Mouse (Mus musculus) kidney, postnatal 10 days (tissue): ENCODE measurements at regions not wholly inside any gene's neighbourhood (a gene's known extent, or its start where the extent isn't known, plus 50 kb on each side); places are given as distances from the start of the nearest gene placed in this dataset.
"Not testable (repeated sequence)": the region's sequence is repeated elsewhere in the genome, so short reads cannot be mapped to it uniquely, and the experiment has no call there.

Source experiments
- DNase-seq: peaks from one replicate; pipeline ENCODE4 v3.0.0; 2021; ENCODE audit warnings: mixed read lengths

DNA sequence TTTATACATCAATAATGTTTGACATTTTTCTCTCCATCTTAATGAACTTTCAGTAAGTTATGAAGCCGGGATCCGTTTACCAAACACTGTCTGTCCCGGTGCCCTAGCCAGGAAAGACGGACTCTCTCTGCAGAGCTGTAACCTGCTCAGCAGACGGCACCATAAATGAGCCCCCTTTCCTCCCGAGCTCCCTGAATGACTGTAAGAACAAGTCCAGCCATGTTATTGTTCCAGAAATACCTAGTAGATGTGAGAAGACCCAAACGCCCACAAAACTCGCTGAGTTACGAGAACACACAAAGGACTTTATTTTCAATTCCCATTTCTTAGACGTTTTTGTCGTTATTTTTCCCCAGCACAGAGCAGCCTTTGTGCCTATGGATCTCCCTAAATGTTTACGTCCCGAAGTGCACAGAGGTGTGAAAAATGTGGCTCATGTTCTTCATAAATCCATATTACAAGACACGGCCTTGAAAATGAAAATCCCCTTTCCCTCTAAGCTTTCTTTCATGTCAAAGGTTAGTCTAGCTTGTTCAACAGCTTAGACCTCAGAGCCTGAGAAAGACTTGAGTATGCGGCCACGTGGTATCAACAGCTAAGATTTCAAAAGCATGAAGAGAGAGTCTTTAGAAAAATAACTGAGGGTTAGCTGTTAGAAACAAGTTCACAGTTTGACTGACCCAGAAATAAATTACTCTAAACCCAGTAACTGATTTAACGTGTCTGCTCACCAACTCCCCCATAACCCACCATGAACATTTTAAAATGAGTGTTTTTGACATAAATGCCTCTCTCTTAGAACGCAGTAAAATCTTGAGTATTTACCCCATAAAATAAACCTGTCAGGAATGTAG is 125.8 kb upstream of the Intu start:
- no peak for DNase-seq

DNA sequence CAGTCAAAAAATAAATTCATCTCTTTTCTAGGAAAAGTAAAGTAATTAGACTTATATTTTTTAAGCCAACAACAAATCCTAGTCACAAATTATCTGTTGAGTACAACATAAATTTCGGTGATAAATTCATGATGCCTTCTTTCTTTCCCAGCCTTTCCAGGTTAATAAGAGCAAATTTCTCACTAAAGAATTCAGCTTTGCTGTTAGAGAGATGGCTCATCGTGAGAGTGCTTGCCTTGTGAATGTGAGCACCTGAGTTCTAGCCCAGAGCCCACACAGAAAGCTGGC is 125.2 kb upstream of the Intu start:
- no peak for DNase-seq

DNA sequence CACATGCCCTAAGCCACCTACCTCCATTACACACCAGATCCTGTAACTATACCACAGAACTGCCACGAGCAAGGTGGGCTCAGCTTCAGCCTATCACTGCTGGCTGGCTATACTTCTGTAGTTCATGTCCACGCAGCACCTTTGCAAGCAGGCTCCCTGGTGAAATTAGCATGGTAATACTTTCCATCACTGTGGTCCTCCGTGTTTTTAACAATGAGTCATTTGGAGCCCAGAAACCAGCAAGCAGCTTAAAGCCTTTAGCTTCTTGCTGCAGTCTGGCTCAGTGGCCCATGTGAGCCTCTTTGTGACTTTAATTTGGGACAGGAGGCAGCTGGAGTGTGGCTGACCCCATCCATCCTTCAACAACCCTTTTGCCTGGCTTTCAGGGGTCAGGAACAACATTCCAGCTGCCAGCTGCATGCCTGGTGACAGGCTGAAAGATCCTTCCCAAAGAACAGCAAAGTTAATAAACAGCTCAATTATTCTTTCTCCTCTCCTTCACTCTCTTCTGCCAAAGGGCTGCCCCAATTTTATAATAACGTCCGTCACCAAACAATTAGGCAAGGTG is 122.1 kb upstream of the Intu start:
- peak; percentile 76 for DNase-seq

- DNase-seq, result no peak
Measured at GRCm38 (mm10) chr3:40410749-40411310, 120.3 kb upstream of the Intu start.

- not testable (repeated sequence) for DNase-seq
Measured at GRCm38 (mm10) chr3:40425183-40425844, 105.8 kb upstream of the Intu start.

DNA sequence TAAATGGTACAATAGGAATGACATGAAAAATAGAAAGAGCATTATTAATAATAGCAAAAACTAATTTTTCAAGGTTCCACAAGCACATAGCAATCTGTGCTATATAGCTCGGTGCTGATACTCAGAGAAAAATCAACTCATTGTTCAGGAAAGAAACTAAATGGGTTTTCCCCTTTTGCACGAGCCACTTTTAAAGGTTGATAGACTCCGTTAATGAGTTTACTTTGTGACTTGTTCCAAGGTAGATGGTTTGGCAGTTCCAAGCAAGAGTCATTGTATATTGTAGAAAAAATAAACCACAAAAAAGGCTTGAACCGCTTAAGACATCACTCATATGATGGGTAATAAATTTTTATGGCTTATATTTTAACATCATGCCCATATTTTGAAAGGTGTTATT is 105.0 kb upstream of the Intu start:
- no peak for DNase-seq

GRCm38 (mm10) chr3:40428021-40428420 is 103.1 kb upstream of the Intu start:
- no peak for DNase-seq

GRCm38 (mm10) chr3:40438251-40438650 is 92.8 kb upstream of the Intu start:
- DNase-seq, result no peak

GRCm38 (mm10) chr3:40441092-40442036 is 89.7 kb upstream of the Intu start:
- DNase-seq, result peak; percentile 19

- peak; percentile 86 for DNase-seq
Measured at GRCm38 (mm10) chr3:40443788-40444595, 87.1 kb upstream of the Intu start.

- DNase-seq, result no peak
Measured at GRCm38 (mm10) chr3:40452958-40453357, 78.1 kb upstream of the Intu start.

GRCm38 (mm10) chr3:40453552-40453951 is 77.5 kb upstream of the Intu start:
- DNase-seq, result no peak

DNA sequence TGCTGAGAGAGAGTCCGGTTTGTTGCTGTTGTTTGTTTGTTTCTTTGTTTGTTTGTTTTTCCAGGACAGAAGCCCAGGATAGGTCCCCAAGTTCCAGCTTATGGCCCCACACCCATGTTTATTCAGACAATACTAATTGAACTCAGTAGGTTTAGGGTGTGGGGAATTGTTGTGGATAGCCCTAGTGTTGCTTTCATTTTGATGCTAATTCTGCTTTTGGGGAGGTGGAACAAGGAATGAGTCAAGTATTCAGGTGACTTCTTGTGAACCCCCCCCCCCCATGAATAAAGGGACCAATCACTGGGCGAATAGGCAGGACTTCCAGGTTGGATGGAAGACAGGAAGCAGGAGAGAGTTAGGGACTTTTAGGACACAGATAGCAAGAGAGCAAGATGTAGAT is 75.0 kb upstream of the Intu start:
- DNase-seq, result no peak

DNA sequence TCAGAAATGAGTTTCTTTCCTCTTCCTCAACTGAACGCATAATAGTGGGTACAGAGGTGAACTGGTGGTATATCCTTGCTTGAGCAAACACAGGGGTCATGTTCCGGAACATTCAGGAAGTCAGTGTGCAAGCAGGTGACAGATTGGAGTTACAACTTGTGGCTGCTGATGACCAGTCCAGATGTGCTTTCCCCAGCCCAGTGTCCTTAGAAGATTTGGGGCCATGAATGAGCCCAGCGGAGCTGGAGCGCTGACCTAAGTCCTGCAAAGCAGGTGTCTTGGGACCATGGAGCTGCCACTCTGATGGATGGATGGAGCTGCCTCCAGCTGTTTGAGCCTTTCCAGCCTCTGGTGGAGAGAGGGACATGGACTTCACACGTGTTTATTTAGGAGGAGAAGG is 72.6 kb upstream of the Intu start:
- no peak for DNase-seq

- peak; percentile 27 for DNase-seq
Measured at GRCm38 (mm10) chr3:40463446-40463845, 67.6 kb upstream of the Intu start.

DNA sequence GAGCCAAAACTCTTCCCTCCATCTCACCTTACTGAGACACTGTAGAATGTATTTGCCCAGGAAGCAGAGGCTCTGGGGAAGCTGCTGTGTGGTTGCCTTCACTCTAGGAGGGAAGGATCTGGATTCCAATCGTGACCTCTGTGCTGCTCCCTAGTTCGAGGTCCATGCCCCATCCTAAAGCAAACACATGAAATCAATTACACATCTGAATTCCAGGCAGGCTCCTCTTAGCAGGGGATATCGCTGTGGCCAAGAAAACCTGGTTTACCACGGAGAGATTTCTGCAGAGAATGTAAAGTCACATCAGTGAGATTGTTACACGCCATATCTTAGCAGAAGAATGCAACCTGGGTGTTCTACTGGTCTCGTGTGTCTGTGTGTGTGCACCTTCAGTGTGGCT is 61.0 kb upstream of the Intu start:
- no peak for DNase-seq

GRCm38 (mm10) chr3:40472766-40473165 is 58.3 kb upstream of the Intu start:
- DNase-seq, result no peak

DNA sequence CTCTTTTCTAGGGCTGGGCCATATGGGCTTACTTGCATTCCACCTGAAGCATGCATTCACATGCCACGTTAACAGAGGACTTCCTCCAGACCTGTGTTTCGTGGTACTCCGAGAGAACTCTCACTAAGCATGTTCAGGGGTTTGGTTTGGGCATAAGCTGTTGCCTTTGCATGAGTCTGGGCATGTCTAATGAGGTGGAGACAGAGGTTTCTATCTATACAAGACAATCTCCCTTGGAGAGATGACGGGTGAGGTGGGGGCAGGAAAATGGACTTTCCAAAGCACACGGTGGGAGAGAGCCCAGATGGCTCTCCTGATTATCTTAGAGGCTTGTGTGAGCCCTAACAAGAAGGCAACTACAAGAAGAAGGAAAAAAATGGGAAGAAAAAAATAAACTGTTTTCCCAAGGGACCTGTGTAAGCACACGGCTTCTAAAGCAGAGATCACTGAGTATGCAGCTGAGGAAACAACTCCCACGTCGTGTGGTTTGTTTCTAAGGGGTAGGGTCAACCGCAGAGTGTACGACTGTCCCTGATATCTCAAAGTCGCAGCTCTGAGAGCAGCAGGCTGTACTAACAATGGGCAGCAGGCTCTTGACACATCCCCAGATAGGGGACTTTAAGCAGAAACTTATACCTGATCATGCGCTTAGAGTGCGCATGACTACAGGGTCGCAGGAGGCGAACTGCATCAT is 50.7 kb upstream of the Intu start:
- no peak for DNase-seq
